Comparison of ENCODE assay signal across 13 mouse cellular contexts in genomic region chr7:29918062-29918453, GRCm38 (mm10). TPM values are rescaled to one million over a fixed set of nuclear protein-coding genes. Genes with fewer than 3 reads are reported as not detected.
DNase-seq lines count a peak whose midpoint lies in the region; ATAC-seq and TF ChIP-seq lines count a peak whose summit lies in the region.
"Had no signal": no experiment of that assay in that cellular context is flagged by ENCODE, and none has a peak within 500 bp of the region (broad histone marks: within the 10 kb centered on the region; RNA-seq: fewer than 3 reads in every experiment).

No protein-coding gene starts in this region.

- no peak for TF ChIP-seq EP300 in heart, adult 2 months (IDR thresholded peaks at IDR 0.05; ENCODE audit: insufficient read depth, low read depth, low read length)

- H3K27ac ChIP-seq in heart, adult 2 months, result peak overlapping the region; percentile 24
- peak overlapping the region; percentile 32; the same call in 1 of the 2 replicates for H3K27ac ChIP-seq in testis, adult 2 months (ENCODE audit: control insufficient read depth, insufficient read depth, low read depth, low read length)
- H3K27ac ChIP-seq: embryonic facial prominence, embryonic 13.5 days; limb, embryonic 13.5 days; neural tube, embryonic 12.5 days had no signal

- 78% methylated on average over 4 of the region's 4 CpGs for WGBS in heart, adult 2 months

- H3K4me3 ChIP-seq in heart, adult 2 months, result no peak overlapping the region
- no peak overlapping the region for H3K4me3 ChIP-seq in testis, adult 2 months (ENCODE audit: control insufficient read depth, low read depth, low read length)
- H3K4me3 ChIP-seq: embryonic facial prominence, embryonic 13.5 days; limb, embryonic 13.5 days; neural tube, embryonic 12.5 days had no signal

- peaks cover 3% of the 10 kb centered on the region for H3K4me1 ChIP-seq in heart, adult 2 months (ENCODE audit: control insufficient read depth, insufficient read depth, low read length)
- peaks cover 9% of the 10 kb centered on the region for H3K4me1 ChIP-seq in testis, adult 2 months (ENCODE audit: control insufficient read depth, insufficient read depth, low read length)
- H3K4me1 ChIP-seq: embryonic facial prominence, embryonic 13.5 days; limb, embryonic 13.5 days; neural tube, embryonic 12.5 days had no signal

- DNase-seq in heart, adult 2 months, result no peak
- no peak for DNase-seq in heart, postnatal 36 days
- no peak for DNase-seq in testis, postnatal 14 days (ENCODE audit: low spot score)
- peak; percentile 12 for DNase-seq in heart, postnatal 4 days
- no peak for DNase-seq in spleen, postnatal 10 days (ENCODE audit: low spot score in 2 of 2)
- DNase-seq: cerebellum, adult 11-12 months; kidney, postnatal 10 days; right cerebral cortex, postnatal 25 days had no signal

- ATAC-seq in inflammation-experienced regulatory T-cells, adult 6 months, result no peak

- H3K27me3 ChIP-seq in heart, adult 2 months (ENCODE audit: control insufficient read depth, insufficient read depth, low read length), result no peaks in the 10 kb centered on the region
- H3K27me3 ChIP-seq in testis, adult 2 months (ENCODE audit: control insufficient read depth, insufficient read depth, low read length), result no peaks in the 10 kb centered on the region
- H3K27me3 ChIP-seq: embryonic facial prominence, embryonic 13.5 days; limb, embryonic 13.5 days; neural tube, embryonic 12.5 days had no signal

- no peak for TF ChIP-seq CTCF in heart, adult 2 months (IDR thresholded peaks at IDR 0.05)
- no peak for TF ChIP-seq CTCF in testis, adult 2 months (IDR thresholded peaks at IDR 0.05; ENCODE audit: control insufficient read depth, insufficient read depth, insufficient replicate concordance, low read depth, low read length)

- H3K79me2 ChIP-seq in heart, adult 2 months (replicated peaks; ENCODE audit: control insufficient read depth, insufficient read depth, low read length), result no peaks in the 10 kb centered on the region; the same call in 1 of the 2 replicates

- TF ChIP-seq POLR2A in heart, adult 2 months (IDR thresholded peaks at IDR 0.05; ENCODE audit: insufficient read depth, low read depth, low read length), result 0 out of 2 replicates have a peak, but pooled peaks have one; percentile 34
- TF ChIP-seq POLR2A in testis, adult 2 months (IDR thresholded peaks at IDR 0.05; ENCODE audit: control insufficient read depth, low read depth, low read length), result no peak

- peaks cover 10% of the 10 kb centered on the region for H3K36me3 ChIP-seq in heart, adult 2 months (ENCODE audit: control insufficient read depth, insufficient read depth, low read length)
- H3K36me3 ChIP-seq in testis, adult 2 months (ENCODE audit: control insufficient read depth, insufficient read depth, low read length), result no peaks in the 10 kb centered on the region

- peak overlapping the region; percentile 5; the same call in 1 of the 2 replicates for H3K9ac ChIP-seq in heart, adult 2 months (ENCODE audit: low read depth, low read length)
- H3K9ac ChIP-seq: embryonic facial prominence, embryonic 13.5 days; limb, embryonic 13.5 days; neural tube, embryonic 12.5 days had no signal

- intact Hi-C loops in heart, adult 2 months (cut with DNase I), result no loop called here
- intact Hi-C loops in heart, postnatal 36 days (cut with DNase I), result no loop called here

RNA-seq across cellular contexts. Expression of gene Zfp383, which starts 10.0 kb away (rescaled TPM):
- total RNA-seq in heart, adult 2 months (2021), result 1 to 10 TPM; 5.5 to 6.3 TPM
- 2.4 and 5.0 TPM in 2 replicates for polyA plus RNA-seq in heart, adult 2 months (2012; rRNA removed)
- total RNA-seq in heart, postnatal 36 days (2021), result 1 to 10 TPM; 6.1 to 9.9 TPM
- polyA plus RNA-seq in testis, adult 2 months (2012; rRNA removed), result 0.82 and 1.0 TPM in 2 replicates
- total RNA-seq in heart, postnatal 4 days (2021), result 1 to 10 TPM; 8.5 to 9.4 TPM
- polyA plus RNA-seq in inflammation-experienced regulatory T-cells, adult 6 months (2017; shearing (Covaris generic)), result 1 to 10 TPM in 1 of 3 experiments, under 1 TPM in 2; 0.63 to 1.0 (median 0.80) TPM

RNA-seq across cellular contexts. Expression of gene Zfp27, which starts 11.7 kb away (rescaled TPM):
- total RNA-seq in heart, adult 2 months (2021), result 1 to 10 TPM; 7.3 to 8.4 TPM
- polyA plus RNA-seq in heart, adult 2 months (2012; rRNA removed), result 3.6 and 6.4 TPM in 2 replicates
- 1 to 10 TPM; 7.9 to 8.9 TPM for total RNA-seq in heart, postnatal 36 days (2021)
- 0.95 and 1.6 TPM in 2 replicates for polyA plus RNA-seq in testis, adult 2 months (2012; rRNA removed)
- total RNA-seq in heart, postnatal 4 days (2021), result 10 to 100 TPM; 11.9 to 13.2 TPM
- 1 to 10 TPM; 5.8 to 8.4 (median 7.1) TPM for polyA plus RNA-seq in inflammation-experienced regulatory T-cells, adult 6 months (2017; shearing (Covaris generic))

RNA-seq across cellular contexts. Expression of gene Zfp74, which starts 35.8 kb away (rescaled TPM):
- 1 to 10 TPM; 6.2 to 6.8 TPM for total RNA-seq in heart, adult 2 months (2021)
- 2.5 and 5.9 TPM in 2 replicates for polyA plus RNA-seq in heart, adult 2 months (2012; rRNA removed)
- 1 to 10 TPM; 5.9 TPM for total RNA-seq in heart, postnatal 36 days (2021)
- polyA plus RNA-seq in testis, adult 2 months (2012; rRNA removed), result 0.60 and 0.93 TPM in 2 replicates
- total RNA-seq in heart, postnatal 4 days (2021), result 1 to 10 TPM; 6.5 to 7.1 TPM
- 1 to 10 TPM; 3.8 to 4.7 (median 4.6) TPM for polyA plus RNA-seq in inflammation-experienced regulatory T-cells, adult 6 months (2017; shearing (Covaris generic))

RNA-seq across cellular contexts. Expression of gene Zfp420, which starts 58.3 kb away (rescaled TPM):
- 1 to 10 TPM; 3.8 to 4.5 TPM for total RNA-seq in heart, adult 2 months (2021)
- 1.1 and 1.4 TPM in 2 replicates for polyA plus RNA-seq in heart, adult 2 months (2012; rRNA removed)
- total RNA-seq in heart, postnatal 36 days (2021), result 1 to 10 TPM; 2.9 TPM
- 1.0 and 1.1 TPM in 2 replicates for polyA plus RNA-seq in testis, adult 2 months (2012; rRNA removed)
- 1 to 10 TPM; 2.6 to 3.3 TPM for total RNA-seq in heart, postnatal 4 days (2021)
- polyA plus RNA-seq in inflammation-experienced regulatory T-cells, adult 6 months (2017; shearing (Covaris generic)), result 1 to 10 TPM; 2.7 to 9.2 (median 8.2) TPM
